Mouse (Mus musculus): ENCODE measurements around the gene Hrct1.

Gene Hrct1

GRCm38 (mm10) chr4:43771626-43772025 lies 44.6 kb downstream of the Hrct1 start:
- in situ Hi-C loops (cut with MseI, MboI): no loop called here

GRCm38 (mm10) chr4:43772304-43772703 lies 45.3 kb downstream of the Hrct1 start:
- in situ Hi-C loops (cut with MseI, MboI): no loop called here
